Mouse (Mus musculus) bone marrow, adult 2 months (tissue): Measurements from ENCODE around the gene Ankrd54.

ENCODE experiments used
- CTCF ChIP-seq: fragments of 200-500 bp; IDR thresholded peaks from 2 replicates; pipeline ENCODE4 v1.5.1; 2011; ENCODE audit warnings: low read length, control low read depth; ENCODE audit not compliant: control insufficient read depth, insufficient read depth
- POLR2A ChIP-seq: fragments of 200-500 bp; IDR thresholded peaks from 2 replicates; pipeline ENCODE4 v1.6.1; 2011; ENCODE audit warnings: low read depth, mild to moderate bottlenecking, control low read depth, low read length, borderline replicate concordance; ENCODE audit not compliant: control insufficient read depth

DNA sequence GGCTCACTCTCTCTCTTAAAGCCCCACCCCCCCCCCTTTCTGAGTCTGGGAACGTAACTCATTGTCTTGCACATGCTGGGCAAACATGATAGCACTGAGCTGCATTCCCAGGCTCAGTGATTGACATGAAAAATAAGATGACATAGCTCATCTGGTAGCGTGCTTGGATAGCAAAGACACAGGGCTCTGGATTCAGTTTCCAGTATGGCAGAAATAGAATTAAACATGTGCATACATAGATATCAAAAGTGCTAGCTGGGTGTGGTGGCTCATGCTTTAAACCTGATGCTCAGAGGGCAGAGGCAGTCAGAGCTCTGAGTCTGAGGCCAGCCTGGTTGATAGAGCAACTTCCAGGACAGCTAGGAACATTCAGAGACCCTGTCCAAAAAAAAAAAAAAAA is 43.1 kb upstream of the Ankrd54 start:
- TF ChIP-seq CTCF: no peak
- TF ChIP-seq POLR2A: no peak
